Mouse (Mus musculus) embryo, embryonic 11.5 days (tissue): Measurements from ENCODE around the gene Txnrd2.

Experiments
- DNase-seq: peaks from one replicate; pipeline ENCODE4 v3.0.0-alpha.2; 2012; ENCODE audit warnings: low read depth, low spot score

Txnrd2 gene

DNA sequence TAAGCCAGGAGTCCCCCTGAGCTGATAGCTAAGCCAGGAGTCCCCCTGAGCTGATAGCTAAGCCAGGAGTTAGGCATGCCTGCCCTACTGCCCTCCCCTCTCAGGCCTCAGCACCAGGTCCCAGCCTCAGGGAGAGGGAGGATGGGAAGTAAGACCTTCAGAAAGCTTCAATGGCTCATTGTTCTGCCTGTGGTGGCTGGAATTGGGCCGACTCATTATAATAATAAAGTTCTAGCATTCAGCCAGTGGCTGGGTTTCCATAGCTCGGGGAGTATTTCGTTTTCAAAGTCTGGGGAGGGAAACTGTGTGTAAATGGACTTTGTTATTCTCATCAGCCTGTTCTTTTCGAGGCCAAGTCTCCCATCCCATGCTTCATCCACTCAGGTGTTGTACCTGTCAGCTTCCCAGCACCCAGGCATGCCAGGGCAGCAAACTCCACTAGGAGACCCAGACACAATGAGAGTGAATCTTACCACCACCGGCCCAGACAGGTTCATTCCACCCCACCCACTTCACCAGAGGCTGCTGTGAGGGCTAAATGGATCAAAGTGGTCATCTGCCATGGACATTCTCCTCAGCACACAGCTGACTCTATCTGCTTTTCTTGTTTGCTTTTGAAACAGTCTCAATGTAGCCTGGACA is 58.7 kb downstream of the Txnrd2 start:
- DNase-seq = no peak

DNA sequence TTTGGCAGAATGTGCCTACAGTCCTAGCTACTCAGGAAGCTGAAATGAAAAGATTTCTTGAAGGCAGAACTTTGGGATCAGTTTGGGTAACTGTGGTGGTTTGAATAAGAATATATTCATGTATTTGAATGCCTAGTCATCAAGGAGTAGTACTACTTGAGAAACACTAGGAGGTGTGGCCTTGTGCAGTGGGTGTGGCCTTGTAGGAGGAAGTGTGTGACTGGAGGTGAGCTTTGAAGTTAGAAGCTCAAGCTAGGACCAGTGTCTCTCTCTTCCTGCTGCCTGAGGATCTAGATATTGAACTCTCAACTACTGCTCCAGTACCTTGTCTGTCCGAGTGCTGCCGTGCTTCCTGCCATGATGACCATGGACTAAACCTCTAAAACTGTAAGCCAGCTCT is 59.9 kb downstream of the Txnrd2 start:
- DNase-seq = no peak

DNA sequence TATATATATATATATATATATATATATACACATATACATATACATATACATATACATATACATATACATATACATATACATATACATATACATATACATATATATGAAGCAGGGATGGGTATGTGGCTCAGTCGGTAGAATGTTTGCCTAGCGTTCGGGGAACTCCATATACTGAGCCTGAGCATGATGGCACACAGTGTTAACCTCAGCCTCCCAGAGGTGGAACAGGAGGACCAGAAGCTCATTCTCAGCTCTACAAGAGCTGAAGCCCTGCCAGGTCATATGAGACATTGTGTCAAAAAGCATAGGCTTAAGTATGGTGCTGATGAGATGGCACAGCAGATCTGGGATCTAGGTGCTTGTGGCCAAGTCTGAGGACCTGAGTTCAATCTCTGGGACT is 64.1 kb downstream of the Txnrd2 start:
- no peak for DNase-seq

DNA sequence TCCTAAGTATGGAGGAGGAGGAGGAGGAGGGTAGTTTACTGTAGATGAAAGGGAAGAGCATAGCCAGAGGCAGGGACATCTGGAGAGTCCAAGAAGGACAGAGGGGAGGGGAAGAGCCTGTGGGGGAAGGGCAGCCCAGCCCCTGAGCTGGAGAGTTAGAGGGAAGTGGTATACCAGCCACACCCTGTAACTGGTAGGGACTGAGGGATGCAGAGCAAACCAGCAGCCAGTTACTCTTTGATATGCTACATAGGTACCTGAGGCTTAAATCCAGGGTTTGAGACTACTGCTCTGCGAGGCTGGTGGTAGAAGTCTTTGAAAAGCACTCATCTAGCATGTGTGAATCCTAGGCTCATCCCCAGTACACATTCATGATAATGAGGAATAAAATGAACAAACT is 64.7 kb downstream of the Txnrd2 start:
- no peak for DNase-seq

DNA sequence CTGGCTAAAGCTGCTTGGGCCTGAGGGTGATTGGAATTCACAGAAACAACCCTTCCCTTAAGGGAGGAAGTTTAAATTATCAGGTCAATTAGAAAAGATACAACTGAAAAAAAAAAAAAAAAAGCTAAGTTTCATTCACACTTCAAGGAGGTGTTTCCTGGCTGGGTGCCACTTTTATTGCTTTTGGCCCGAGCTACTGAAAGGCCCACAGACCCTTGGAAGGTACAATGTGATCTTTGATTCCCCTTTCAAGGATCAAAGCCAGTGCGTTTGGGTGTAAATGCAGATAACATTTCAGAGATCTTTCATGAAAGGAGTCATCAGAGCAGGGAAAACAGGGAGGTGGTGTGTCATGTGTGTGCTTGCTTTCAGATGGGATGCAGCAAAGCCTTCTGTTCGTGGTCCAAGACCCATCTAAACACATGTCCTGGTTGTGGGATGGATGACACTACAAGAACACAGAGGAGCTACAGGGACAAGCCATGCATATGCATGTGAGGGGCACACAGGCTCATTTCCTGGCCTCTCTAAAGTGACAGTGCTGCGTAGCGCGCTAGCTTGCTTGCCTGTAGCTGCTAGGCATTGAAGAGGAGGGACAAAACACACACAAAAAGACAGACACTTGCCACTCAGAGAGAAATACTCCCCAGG is 71.8 kb downstream of the Txnrd2 start:
- DNase-seq = no peak

DNA sequence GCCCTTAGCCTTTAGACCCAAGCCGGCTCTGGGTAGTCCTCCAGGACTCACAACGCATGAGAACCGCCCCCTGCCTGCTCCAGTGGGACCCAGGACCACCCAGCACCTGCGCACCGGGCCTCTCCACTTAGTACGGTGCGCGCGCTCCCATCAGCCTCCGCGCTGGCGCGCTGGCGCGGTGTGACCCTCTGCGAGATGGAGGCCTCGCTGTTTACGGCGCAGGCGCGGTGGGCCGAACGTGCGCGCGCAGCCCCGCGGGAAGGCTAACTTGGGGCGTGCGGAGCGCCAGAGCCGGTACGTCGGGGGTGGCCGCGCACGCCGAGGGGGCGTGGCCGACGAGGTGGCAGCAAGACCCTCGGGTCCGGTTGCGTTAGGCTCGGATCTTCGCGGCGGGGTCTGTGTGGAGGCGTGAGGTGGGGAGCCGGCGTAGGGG is 72.4 kb downstream of the Txnrd2 start, which contains the start of the genes Gnb1l and Rtl10:
TSS of gene Gnb1l (plus strand) at position 156 of the 433 bp plus-strand sequence.
TSS of gene Rtl10 (plus strand) at position 344 of the 433 bp plus-strand sequence.
- DNase-seq = peak; percentile 97

DNA sequence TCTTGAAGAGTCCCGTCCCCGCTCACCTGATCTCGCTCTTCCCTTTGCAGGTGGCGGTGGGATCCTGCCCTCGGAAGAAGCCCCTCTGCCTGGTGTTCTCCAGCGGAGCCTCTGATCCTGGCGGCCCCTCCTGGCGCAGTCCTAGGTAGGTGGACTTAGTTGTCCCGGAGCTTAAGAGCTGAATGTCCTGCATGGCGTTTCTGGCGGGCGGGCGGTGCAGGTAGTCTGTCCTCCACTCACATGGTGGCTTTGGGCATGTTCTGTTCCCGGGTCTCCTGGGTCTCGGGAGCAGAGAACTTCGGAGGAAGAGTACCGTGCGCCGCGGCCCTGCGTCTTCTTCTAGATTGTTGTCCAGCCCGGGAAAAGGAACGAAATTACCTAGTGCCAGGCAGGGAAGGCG is 72.8 kb downstream of the Txnrd2 start:
- DNase-seq = no peak

DNA sequence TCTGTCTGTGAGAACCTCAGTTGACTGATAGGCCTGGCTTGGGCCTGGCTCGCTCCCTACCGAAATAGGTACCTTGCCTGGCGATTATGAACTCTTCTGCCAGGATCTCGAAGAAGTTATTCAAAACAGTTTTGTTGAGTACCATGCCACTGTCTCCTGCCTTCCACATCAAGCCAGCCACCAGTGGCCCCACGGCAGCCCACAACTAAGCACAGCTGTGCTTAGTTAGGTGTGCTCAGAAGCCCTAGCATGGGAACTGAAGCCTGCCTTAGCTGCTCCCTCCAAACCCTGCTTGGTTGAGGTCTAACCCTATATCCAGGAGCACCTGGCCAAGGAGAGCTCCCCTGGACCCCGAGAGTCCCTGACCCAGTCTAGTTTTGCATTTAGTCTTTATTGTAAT is 75.3 kb downstream of the Txnrd2 start:
- DNase-seq = no peak

DNA sequence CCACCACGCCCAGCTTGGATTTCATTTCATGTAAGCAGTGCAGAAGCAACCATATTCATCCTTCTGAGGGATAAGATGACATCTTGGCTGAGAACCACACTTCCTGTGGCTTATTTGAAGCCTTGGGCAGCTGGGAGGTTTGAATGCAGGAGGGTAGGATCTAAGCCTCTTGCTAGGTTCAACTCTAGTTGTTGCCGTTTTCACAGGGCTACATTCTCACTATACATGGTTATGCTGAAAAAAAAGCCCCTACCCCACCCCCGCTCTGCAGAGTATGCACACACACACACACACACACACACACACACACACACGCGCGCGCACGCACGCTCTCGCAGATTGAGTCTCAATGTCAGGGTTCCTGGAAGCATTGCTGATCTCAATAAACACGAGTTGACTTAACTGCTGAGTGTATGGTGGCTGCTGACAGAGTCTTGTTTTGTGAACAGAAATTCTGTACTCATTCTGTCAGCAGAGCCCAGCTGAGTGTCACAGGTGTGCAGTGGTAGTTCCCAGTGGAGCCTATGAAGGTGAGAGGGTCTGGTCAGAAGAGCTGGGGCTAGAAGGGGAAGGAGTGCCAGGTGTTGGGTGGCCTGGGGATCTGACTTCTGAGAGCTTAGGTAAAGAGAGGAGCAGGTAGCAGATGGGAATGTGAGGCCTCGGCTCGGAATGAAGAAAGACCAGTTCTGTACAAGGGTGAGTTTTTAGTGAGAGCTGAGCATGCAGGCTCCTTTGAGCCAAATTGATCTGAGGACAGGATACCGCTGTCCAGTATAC is 77.6 kb downstream of the Txnrd2 start:
- DNase-seq = no peak

DNA sequence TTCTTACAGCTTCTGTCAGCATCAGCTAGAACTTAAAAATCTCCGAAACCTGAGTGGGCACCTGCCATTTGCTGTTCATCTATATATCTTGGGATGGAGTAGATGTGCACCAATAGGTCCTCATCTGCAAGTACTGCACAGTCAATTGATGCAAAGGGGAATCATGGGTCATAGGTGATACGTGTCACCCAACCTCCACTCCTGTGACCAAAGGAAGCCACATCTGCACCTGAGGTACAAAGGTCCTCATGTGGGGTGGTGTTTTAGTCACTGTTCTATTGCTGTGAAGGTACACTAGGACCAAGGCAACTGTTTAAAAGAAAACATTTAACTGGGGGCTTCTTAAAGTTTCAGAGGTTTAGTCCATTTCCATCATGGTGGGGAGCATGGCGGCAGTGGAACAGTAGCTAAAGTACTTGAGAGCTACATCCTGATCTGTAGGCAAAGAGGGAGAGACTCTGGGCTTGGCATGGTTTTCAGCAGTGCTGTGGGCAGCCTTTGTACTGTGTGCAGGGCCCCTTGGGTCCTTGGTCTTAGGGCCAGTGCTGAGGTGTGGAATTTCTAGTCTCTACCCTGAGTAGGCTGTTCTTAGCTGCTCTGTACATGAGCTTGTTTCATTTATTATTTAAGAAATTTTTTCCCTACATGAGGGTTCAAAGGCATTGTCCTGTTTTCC is 80.5 kb downstream of the Txnrd2 start:
- no peak for DNase-seq

DNA sequence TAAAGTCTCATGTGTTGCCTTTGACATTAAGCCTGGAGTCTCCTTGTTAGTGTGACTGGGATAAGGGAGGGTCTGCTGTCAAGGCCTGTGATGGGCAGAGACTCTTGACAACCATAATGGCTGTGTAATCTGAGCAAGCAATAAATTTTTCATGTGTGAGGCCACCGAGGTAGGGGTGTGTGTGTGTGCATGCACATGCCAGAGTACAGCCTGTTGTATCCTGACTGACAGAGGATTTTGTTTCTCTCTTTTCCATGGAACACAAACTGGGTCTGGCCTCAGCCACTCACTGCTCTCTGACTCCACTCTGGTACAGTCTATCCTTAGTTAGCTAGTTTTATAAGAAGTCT is 81.0 kb downstream of the Txnrd2 start:
- DNase-seq = no peak

DNA sequence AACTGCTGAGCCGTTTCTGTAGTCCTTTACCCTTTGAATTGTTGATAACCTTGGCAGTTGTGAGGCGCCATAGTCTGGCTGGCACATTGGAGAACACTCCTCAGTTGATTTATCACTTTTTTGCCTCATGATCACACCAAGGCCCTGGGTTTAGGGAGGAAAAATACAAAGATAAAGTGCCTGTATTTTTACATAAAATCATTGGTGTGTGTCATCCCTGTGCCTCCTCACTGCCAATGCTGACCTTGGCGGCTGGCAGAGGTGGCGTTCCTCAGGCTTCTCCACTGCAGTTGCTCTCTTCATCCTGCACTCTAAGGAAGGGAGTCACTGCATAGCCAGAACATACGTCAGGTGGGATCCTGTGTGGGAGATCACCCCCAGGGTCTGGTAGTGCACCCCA is 85.6 kb downstream of the Txnrd2 start:
- no peak for DNase-seq

DNA sequence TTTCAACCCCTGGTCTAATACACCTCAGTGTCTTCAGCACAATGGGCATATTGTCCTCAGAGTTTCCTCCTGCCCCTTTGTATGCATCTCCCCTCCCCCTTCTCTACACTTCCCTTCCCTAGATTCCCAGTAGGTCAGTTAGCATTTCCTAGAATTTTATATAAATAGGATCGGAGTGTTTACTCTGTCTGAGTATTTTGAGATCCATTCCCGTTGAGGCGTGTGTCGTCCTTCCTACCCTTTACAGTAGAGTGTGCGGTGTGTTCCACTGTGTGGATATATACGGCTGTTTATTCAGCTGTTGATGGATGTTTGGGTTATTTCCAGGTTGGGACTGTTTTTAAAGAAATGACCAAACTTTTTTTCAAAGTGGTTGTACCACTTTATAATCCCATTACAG is 87.3 kb downstream of the Txnrd2 start:
- no peak for DNase-seq

DNA sequence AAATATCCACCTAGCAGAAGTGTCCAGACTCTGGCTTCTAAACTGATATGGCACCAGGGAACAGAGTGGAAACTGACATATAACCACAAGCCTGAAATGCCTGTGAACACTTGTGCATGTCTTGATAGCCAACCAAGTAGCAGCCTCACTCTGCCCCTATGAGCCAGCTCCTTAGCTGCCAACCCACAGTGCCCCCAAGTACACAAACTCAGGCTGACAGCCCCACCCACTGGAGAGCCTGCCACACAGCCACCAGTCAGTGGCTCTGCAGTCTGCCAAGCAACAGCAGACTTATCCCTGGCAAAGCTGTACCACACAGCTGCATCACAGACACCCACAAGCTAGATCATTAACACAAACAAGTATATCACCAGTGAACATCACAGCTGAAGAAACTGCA is 91.9 kb downstream of the Txnrd2 start:
- DNase-seq = no peak

DNA sequence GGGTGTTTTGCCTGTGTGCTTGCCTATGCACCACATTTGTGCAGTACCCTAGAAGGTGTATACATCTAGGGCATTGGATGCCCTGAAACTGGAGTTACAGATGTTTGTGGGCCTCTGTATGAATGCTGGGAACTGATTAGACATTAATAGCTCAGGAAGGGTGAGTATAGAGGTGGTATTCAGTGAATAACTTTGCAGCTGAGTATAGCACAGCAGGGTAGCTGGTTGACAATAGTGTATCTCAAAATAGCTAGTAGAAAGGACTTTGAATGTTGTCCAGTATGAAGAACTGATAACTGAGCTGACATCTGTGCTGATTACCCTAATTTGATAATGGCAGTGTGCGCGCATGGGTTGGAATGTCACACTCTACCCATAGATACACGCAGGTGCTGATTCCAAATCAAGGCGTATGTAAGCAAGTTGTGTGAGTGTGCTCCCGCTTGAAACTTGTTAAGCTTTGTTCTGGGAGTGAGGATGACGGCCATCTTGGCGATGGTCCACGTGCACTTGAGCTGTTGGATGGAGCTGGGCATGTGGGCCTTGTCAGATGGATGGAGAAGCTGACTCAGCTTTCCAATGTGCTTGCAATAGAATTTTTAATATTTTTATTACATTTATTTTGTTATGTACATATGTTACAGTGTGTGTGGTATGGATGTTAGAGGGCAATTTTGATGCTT is 97.5 kb downstream of the Txnrd2 start:
- no peak for DNase-seq

DNA sequence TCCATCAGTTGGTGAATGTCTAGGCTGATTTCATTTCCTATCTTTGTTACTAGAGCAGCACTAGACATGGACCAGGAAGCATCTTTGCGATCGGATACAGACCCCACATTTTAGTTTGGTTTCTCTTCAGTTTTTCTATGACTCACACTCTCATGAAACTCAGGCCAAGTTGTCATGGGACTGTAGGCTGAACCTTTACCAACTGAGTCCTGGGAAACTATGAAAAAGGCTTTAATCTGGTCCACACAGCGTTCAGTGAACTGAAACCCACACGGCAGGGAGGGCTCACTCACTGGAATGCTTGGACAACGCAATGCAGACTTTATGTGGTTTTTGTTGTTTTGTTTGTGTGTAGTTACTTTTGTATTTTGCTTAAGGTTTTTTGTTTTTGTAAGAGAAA is 102.5 kb downstream of the Txnrd2 start:
- no peak for DNase-seq
